Mouse (Mus musculus): ENCODE data around the gene Gm5475. TPM values are rescaled to one million over a fixed set of nuclear protein-coding genes. Genes with fewer than 3 reads are reported as not detected.
A peak's percentile ranks its signal among the peaks of the same experiment; 100 is the strongest.

Gm5475 gene
- polyA plus RNA-seq, 1 experiment from 2014 or later, result 0.10 TPM

- H3K36me3 ChIP-seq, result no peaks in the 10 kb centered on the region
- 48% methylated on average over 10 of the region's 10 CpGs for WGBS
Measured at GRCm38 (mm10) chr15:100458055-100458454, 36.1 kb downstream of the Gm5475 start.

GRCm38 (mm10) chr15:100460942-100461341, 39.0 kb downstream of the Gm5475 start:
- Histone ChIP-seq H3K9ac (no peak overlapping the region), H3K27me3 (peaks cover 10% of the 10 kb centered on the region; the same call in 1 of the 2 replicates), H3K4me1 (replicated peaks) (0 out of 2 replicates have a peak, but pooled peaks cover 12% of the 10 kb centered on the region), H3K4me2 (peak overlapping the region; percentile 33; the same call in 1 of the 2 replicates), H3K4me3 (no peak overlapping the region), H3K27ac (replicated peaks) (no peak overlapping the region), H3K36me3 (no peaks in the 10 kb centered on the region), H3K9me3 (no peaks in the 10 kb centered on the region)
- WGBS, result 11% methylated on average over 12 of the region's 12 CpGs
- no peak for ATAC-seq (ENCODE audit: low read depth)

More at GRCm38 (mm10) chr15:100458055-100458454, 36.1 kb downstream of the Gm5475 start:
- H3K27ac ChIP-seq (replicated peaks), result no peak overlapping the region
- no peak overlapping the region for H3K9ac ChIP-seq
- ATAC-seq (ENCODE audit: low read depth), result no peak
- H3K4me3 ChIP-seq, result no peak overlapping the region
- no peak overlapping the region for H3K4me2 ChIP-seq
- H3K4me1 ChIP-seq (replicated peaks), result 0 out of 2 replicates have a peak, but pooled peaks cover 12% of the 10 kb centered on the region
- H3K27me3 ChIP-seq, result peaks cover 10% of the 10 kb centered on the region; the same call in 1 of the 2 replicates
- H3K9me3 ChIP-seq, result no peaks in the 10 kb centered on the region

- H3K4me2 ChIP-seq, result no peak overlapping the region
- ATAC-seq (ENCODE audit: low read depth), result no peak
- 73% methylated on average over 9 of the region's 9 CpGs for WGBS
Measured at GRCm38 (mm10) chr15:100461646-100462045, 39.7 kb downstream of the Gm5475 start.

GRCm38 (mm10) chr15:100462086-100462485, 40.1 kb downstream of the Gm5475 start:
- H3K9ac ChIP-seq, result no peak overlapping the region
- H3K9me3 ChIP-seq, result no peaks in the 10 kb centered on the region
- no peak for ATAC-seq (ENCODE audit: low read depth)
- H3K36me3 ChIP-seq, result no peaks in the 10 kb centered on the region
- no peak overlapping the region for H3K4me3 ChIP-seq
- H3K4me2 ChIP-seq, result no peak overlapping the region
- WGBS, result 76% methylated on average over 5 of the region's 5 CpGs
- peaks cover 21% of the 10 kb centered on the region; the same call in 1 of the 2 replicates for H3K4me1 ChIP-seq (replicated peaks)
- no peak overlapping the region for H3K27ac ChIP-seq (replicated peaks)
- peaks cover 10% of the 10 kb centered on the region; the same call in 1 of the 2 replicates for H3K27me3 ChIP-seq

More at GRCm38 (mm10) chr15:100461646-100462045, 39.7 kb downstream of the Gm5475 start:
- no peak overlapping the region for H3K9ac ChIP-seq
- H3K4me3 ChIP-seq, result no peak overlapping the region
- no peaks in the 10 kb centered on the region for H3K9me3 ChIP-seq
- H3K4me1 ChIP-seq (replicated peaks), result peaks cover 18% of the 10 kb centered on the region; the same call in 1 of the 2 replicates
- no peak overlapping the region for H3K27ac ChIP-seq (replicated peaks)
- H3K27me3 ChIP-seq, result peaks cover 10% of the 10 kb centered on the region; the same call in 1 of the 2 replicates
- no peaks in the 10 kb centered on the region for H3K36me3 ChIP-seq

- no peaks in the 10 kb centered on the region for H3K9me3 ChIP-seq
- H3K4me1 ChIP-seq (replicated peaks), result peaks cover 30% of the 10 kb centered on the region
- ATAC-seq (ENCODE audit: low read depth), result no peak
- H3K9ac ChIP-seq, result no peak overlapping the region
- no peak overlapping the region for H3K4me3 ChIP-seq
- WGBS, result 29% methylated on average over 6 of the region's 6 CpGs
- no peak overlapping the region for H3K4me2 ChIP-seq
- peaks cover 10% of the 10 kb centered on the region; the same call in 1 of the 2 replicates for H3K27me3 ChIP-seq
- H3K27ac ChIP-seq (replicated peaks), result no peak overlapping the region
- H3K36me3 ChIP-seq, result no peaks in the 10 kb centered on the region
Measured at GRCm38 (mm10) chr15:100463712-100464111, 41.8 kb downstream of the Gm5475 start.

GRCm38 (mm10) chr15:100465432-100465831, 43.5 kb downstream of the Gm5475 start:
- Histone ChIP-seq H3K4me2 (no peak overlapping the region), H3K36me3 (no peaks in the 10 kb centered on the region), H3K27me3 (peaks cover 5% of the 10 kb centered on the region; the same call in 1 of the 2 replicates), H3K4me3 (no peak overlapping the region), H3K27ac (replicated peaks) (no peak overlapping the region), H3K4me1 (replicated peaks) (peaks cover 41% of the 10 kb centered on the region), H3K9me3 (no peaks in the 10 kb centered on the region), H3K9ac (no peak overlapping the region)
- ATAC-seq (ENCODE audit: low read depth), result no peak
- WGBS, result 83% methylated on average over 2 of the region's 2 CpGs

- Histone ChIP-seq H3K36me3 (peaks cover 19% of the 10 kb centered on the region), H3K27me3 (no peaks in the 10 kb centered on the region), H3K27ac (replicated peaks) (no peak overlapping the region), H3K9ac (peak overlapping the region; percentile 90), H3K4me3 (peak overlapping the region; percentile 87), H3K9me3 (no peaks in the 10 kb centered on the region), H3K4me2 (peak overlapping the region; percentile 96), H3K4me1 (replicated peaks) (peaks cover 38% of the 10 kb centered on the region)
- WGBS, result 41% methylated on average over 8 of the region's 8 CpGs
- no peak for ATAC-seq (ENCODE audit: low read depth)
Measured at GRCm38 (mm10) chr15:100467738-100468137, 45.8 kb downstream of the Gm5475 start.

- peak within 1 kb of the TSS; percentile 87 for H3K4me3 ChIP-seq
- H3K27me3 ChIP-seq, result no peaks in the 10 kb centered on the region
- peak within 1 kb of the TSS; percentile 88 for H3K27ac ChIP-seq (replicated peaks)
- 2% methylated on average over 84 of the region's 84 CpGs for WGBS
- no peaks in the 10 kb centered on the region for H3K9me3 ChIP-seq
- peaks cover 38% of the 10 kb centered on the region for H3K4me1 ChIP-seq (replicated peaks)
- peak within 1 kb of the TSS; percentile 90 for H3K9ac ChIP-seq
- H3K36me3 ChIP-seq, result peaks cover 23% of the 10 kb centered on the region
- peak within 1 kb of the TSS; percentile 96 for H3K4me2 ChIP-seq
- ATAC-seq (ENCODE audit: low read depth), result peak; percentile 94
Measured at GRCm38 (mm10) chr15:100468295-100469188, 46.6 kb downstream of the Gm5475 start, which contains the start of gene Letmd1. Gene Letmd1 (plus strand): TSS chr15:100469023.

- H3K27me3 ChIP-seq, result no peaks in the 10 kb centered on the region
- H3K4me3 ChIP-seq, result peak overlapping the region; percentile 87
- peak overlapping the region; percentile 90 for H3K9ac ChIP-seq
- no peaks in the 10 kb centered on the region for H3K9me3 ChIP-seq
- H3K4me2 ChIP-seq, result peak overlapping the region; percentile 96
- H3K36me3 ChIP-seq, result peaks cover 30% of the 10 kb centered on the region
- peak overlapping the region; percentile 88 for H3K27ac ChIP-seq (replicated peaks)
- WGBS, result under 1% methylated on average over 19 of the region's 19 CpGs
- peak; percentile 52 for ATAC-seq (ENCODE audit: low read depth)
- peaks cover 38% of the 10 kb centered on the region for H3K4me1 ChIP-seq (replicated peaks)
Measured at GRCm38 (mm10) chr15:100469189-100469545, 47.2 kb downstream of the Gm5475 start.

GRCm38 (mm10) chr15:100470037-100470436, 48.1 kb downstream of the Gm5475 start:
- 72% methylated on average over 10 of the region's 10 CpGs for WGBS
- no peak for ATAC-seq (ENCODE audit: low read depth)
- H3K27ac ChIP-seq (replicated peaks), result no peak overlapping the region

GRCm38 (mm10) chr15:100473926-100474503, 52.1 kb downstream of the Gm5475 start:
- 80% methylated on average over 7 of the region's 7 CpGs for WGBS
- Histone ChIP-seq H3K9me3 (no peaks in the 10 kb centered on the region), H3K4me2 (no peak overlapping the region), H3K27me3 (no peaks in the 10 kb centered on the region), H3K4me1 (replicated peaks) (peaks cover 17% of the 10 kb centered on the region), H3K27ac (replicated peaks) (no peak overlapping the region), H3K36me3 (peaks cover 77% of the 10 kb centered on the region), H3K9ac (no peak overlapping the region), H3K4me3 (no peak overlapping the region)
- no peak for ATAC-seq (ENCODE audit: low read depth)

More at GRCm38 (mm10) chr15:100470037-100470436, 48.1 kb downstream of the Gm5475 start:
- peak overlapping the region; percentile 87 for H3K4me3 ChIP-seq
- no peaks in the 10 kb centered on the region for H3K27me3 ChIP-seq
- H3K4me2 ChIP-seq, result peak overlapping the region; percentile 96
- H3K36me3 ChIP-seq, result peaks cover 38% of the 10 kb centered on the region
- H3K9me3 ChIP-seq, result no peaks in the 10 kb centered on the region
- H3K9ac ChIP-seq, result peak overlapping the region; percentile 90
- H3K4me1 ChIP-seq (replicated peaks), result peaks cover 38% of the 10 kb centered on the region

Data from neural tube, embryonic 13.5 days (tissue).